Mouse (Mus musculus) kidney, postnatal 0 days (tissue): Measurements from ENCODE around the gene Inpp1. TPM values are rescaled to one million over a fixed set of nuclear protein-coding genes. Genes with fewer than 3 reads are reported as not detected.
"Not testable (repeated sequence)": the region's sequence is repeated elsewhere in the genome, so short reads cannot be mapped to it uniquely, and the experiment has no call there.

Experiments
- ATAC-seq: fragments of 200-750 bp; cut with Nextera tagmentation; replicated peaks from 2 replicates; pipeline ENCODE4 v1.8.0; 2017; ENCODE audit warnings: low read depth, moderate number of reproducible peaks, moderate TSS enrichment, moderate library complexity; ENCODE audit not compliant: low FRiP score
- DNase-seq: peaks from one replicate; pipeline ENCODE4 v3.0.0-alpha.2; 2016; ENCODE audit warnings: low spot score
- H3K27ac ChIP-seq: fragments of 300-500 bp; sonication (generic); 2 replicates; pipeline ENCODE4 v1.5.1; 2014; ENCODE audit warnings: mild to moderate bottlenecking
- H3K27me3 ChIP-seq: fragments of 300-500 bp; sonication (generic); 2 replicates; pipeline ENCODE4 v1.6.1; 2014; ENCODE audit warnings: low read length, mixed read lengths; ENCODE audit not compliant: insufficient read depth
- H3K36me3 ChIP-seq: fragments of 300-500 bp; sonication (generic); 2 replicates; pipeline ENCODE4 v1.6.1; 2014; ENCODE audit warnings: low read length, mixed read lengths; ENCODE audit not compliant: insufficient read depth
- H3K4me1 ChIP-seq: fragments of 300-500 bp; sonication (generic); replicated peaks from 2 replicates; pipeline ENCODE4 v1.6.1; 2014; ENCODE audit warnings: antibody characterized with exemption, low read length, mixed read lengths; ENCODE audit not compliant: insufficient read depth
- H3K4me2 ChIP-seq: fragments of 300-500 bp; sonication (generic); 2 replicates; pipeline ENCODE4 v1.6.1; 2014; ENCODE audit warnings: mild to moderate bottlenecking, low read length, moderate library complexity, mixed read lengths
- H3K4me3 ChIP-seq: fragments of 300-500 bp; sonication (generic); replicated peaks from 2 replicates; pipeline ENCODE4 v1.5.1; 2014; ENCODE audit warnings: low read depth, low read length
- H3K9ac ChIP-seq: fragments of 300-500 bp; sonication (generic); 2 replicates; pipeline ENCODE4 v1.6.1; 2014; ENCODE audit warnings: low read depth, low read length
- H3K9me3 ChIP-seq: fragments of 300-500 bp; sonication (generic); replicated peaks from 2 replicates; pipeline ENCODE4 v1.6.1; 2016; ENCODE audit warnings: low read length, inconsistent platforms, mixed read lengths
- CTCF ChIP-seq: IDR thresholded peaks from 2 replicates; pipeline ENCODE4 v1.5.1; 2016; ENCODE audit warnings: antibody characterized with exemption, low read depth, mild to moderate bottlenecking, moderate library complexity
- WGBS: fragments of 180-500 bp; shearing (Covaris S2); extraction: QIAGEN DNeasy Blood & Tissue Kit; methylation state at CpG from one replicate; pipeline ENCODE4 v1.1.7; 2014; 5-methylcytosine and 5-hydroxymethylcytosine counted together
- polyA plus RNA-seq: library from polyadenylated mRNA; unstranded; fragments of >200 nt; fragmentation: Nextera tagmentation; extraction: Ambion mirVana; gene quantifications from 2 replicates; pipeline ENCODE4 v1.2.1, GENCODE M21; 2015

Inpp1 gene
- 16.3 and 16.9 TPM in 2 replicates for polyA plus RNA-seq

DNA sequence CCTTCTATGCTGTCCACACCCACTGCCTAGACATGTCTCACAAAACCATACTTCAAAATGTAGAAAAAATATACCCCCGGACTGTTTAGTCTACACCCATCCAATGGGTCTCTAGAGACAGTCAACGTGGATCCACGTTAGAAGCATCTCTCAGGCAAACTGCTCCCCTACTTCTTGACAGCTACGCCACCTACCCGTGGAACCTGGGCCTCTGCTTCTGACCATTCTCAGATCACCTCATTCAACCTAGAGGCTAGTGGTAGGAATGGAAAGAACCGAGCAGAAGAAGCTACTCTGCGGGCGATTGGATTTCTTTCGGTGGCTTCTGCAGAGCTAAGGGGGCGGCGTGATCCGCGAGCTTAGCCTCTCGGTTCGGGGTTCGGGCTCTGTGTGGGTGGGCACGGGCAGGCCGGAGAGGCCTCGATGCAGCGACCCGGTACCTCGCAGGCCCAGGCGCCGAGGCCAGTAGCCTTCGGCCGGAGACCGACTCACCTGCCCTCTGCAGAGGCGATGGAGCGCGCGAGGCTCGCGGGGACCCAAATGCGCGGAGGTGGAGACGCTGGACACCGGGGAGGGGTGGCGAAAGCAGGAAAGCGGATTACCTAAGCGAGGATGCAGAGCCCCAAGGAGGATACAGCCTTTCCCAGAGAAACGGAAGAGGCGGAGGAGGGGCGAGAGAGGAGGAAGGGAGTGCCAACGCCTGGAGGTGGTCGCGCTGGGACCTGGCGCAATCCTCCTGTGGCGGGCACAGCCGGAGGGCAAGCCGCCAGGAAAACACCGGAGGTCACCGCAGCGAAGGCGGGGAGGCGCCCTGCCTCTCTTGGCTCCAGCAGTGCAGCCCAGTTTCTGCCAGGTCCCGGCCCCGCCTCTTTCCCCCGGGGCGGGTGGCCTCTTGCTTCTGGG lies at the start of gene Inpp1:
Gene Inpp1 (minus strand): TSS at position 779 of the 903 bp plus-strand sequence.
- peak within 1 kb of the TSS; percentile 74 for H3K9ac ChIP-seq

DNA sequence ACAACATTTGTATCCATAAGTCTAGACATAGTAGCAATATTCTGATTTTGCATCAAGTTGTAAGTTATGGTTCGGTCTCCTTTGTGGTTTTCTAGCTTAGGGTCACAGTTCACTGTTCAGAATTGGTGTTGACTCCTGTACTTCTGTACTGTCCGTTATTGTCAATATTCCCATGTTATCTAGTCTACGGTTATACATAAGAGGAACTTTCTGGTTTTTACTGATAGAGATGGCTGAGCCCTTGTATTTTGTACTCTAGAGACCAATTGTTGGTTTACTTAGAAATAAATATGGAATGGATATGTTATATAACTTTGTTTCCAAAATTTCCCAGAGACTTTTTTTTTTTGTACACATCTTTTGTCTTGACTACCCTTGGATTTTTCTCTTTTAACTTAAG lies 48.5 kb upstream of the Inpp1 start:
- no peak for DNase-seq
- Histone ChIP-seq H3K36me3 (0 out of 2 replicates have a peak, but pooled peaks cover 5% of the 10 kb centered on the region), H3K4me1 (no peaks in the 10 kb centered on the region), H3K27ac (no peak overlapping the region), H3K27me3 (no peaks in the 10 kb centered on the region), H3K9me3 (no peaks in the 10 kb centered on the region), H3K9ac (no peak overlapping the region), H3K4me2 (no peak overlapping the region), H3K4me3 (no peak overlapping the region)
- ATAC-seq: no peak
- WGBS: 92% methylated on average over 3 of the region's 3 CpGs
- no peak for TF ChIP-seq CTCF

More for the DNA sequence above, at the start of gene Inpp1:
- peak; percentile 89 for ATAC-seq
- Histone ChIP-seq H3K4me3 (peak within 1 kb of the TSS; percentile 64), H3K27ac (peak within 1 kb of the TSS; percentile 72), H3K9me3 (no peaks in the 10 kb centered on the region), H3K4me2 (peak within 1 kb of the TSS; percentile 87), H3K36me3 (no peaks in the 10 kb centered on the region), H3K27me3 (no peaks in the 10 kb centered on the region), H3K4me1 (no peaks in the 10 kb centered on the region)
- peak; percentile 75 for DNase-seq
- WGBS: 2% methylated on average over 48 of the region's 59 CpGs
- TF ChIP-seq CTCF: peak; percentile 63

DNA sequence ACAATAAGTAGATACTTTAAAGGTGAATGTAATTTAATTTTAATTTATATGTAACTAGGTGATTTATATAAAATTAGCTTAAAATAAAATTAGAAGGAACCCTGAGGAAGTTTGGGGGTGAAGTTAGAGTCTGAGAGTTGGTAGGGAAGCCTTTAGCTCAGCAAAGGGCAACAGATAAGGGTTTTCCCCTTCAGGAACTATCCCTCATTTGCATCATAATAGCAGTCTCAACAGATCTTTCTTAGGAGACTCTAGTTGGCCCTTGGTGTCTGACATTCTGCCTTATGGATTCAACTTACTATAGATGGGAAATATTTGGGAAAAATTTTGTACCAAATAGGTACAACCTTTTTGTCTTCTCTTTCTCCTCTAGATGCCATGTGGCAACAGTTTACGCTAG lies 46.7 kb upstream of the Inpp1 start:
- DNase-seq (no peak), ATAC-seq (no peak)
- Histone ChIP-seq H3K4me2 (no peak overlapping the region), H3K27ac (no peak overlapping the region), H3K4me1 (no peaks in the 10 kb centered on the region), H3K4me3 (no peak overlapping the region), H3K36me3 (0 out of 2 replicates have a peak, but pooled peaks cover 5% of the 10 kb centered on the region), H3K9me3 (no peaks in the 10 kb centered on the region), H3K9ac (no peak overlapping the region), H3K27me3 (no peaks in the 10 kb centered on the region)
- 100% methylated on average over 1 of the region's 1 CpGs for WGBS
- TF ChIP-seq CTCF: no peak

DNA sequence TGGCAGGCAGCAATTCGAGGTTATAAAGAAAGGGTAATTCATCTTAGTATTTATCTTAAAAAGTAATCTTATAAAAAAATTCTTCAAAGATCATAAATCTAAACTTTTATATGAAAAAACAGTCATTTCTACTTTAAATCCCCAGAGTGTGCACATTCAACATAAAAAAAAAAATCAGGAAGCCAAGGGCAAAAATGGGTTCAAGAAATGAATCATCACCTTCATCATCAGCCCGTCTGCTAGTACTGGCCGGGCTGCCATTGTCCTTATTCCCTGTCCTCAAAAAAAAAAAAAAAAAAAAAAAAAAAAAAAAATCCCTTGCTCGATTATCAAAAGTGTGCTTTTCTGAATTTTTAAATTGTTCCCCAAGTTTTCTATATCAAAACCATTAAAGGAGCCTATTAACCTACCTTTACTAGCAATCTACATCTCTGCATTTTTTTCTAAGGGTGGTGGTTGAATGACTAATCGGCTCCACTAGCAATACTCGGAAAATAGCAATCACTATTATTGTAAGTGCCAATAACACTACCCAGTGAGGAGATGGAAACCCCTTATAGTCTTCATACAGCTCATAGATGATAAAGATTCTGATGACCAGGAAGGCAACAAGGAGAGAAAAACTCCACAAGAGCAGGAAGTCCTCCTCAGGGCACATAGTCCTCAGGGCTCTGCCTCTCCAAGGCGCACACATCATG lies 38.6 kb upstream of the Inpp1 start:
- no peak for TF ChIP-seq CTCF
- Histone ChIP-seq H3K9ac (no peak overlapping the region), H3K4me1 (no peaks in the 10 kb centered on the region), H3K9me3 (no peaks in the 10 kb centered on the region), H3K27me3 (no peaks in the 10 kb centered on the region), H3K36me3 (0 out of 2 replicates have a peak, but pooled peaks cover 4% of the 10 kb centered on the region), H3K27ac (no peak overlapping the region), H3K4me3 (no peak overlapping the region), H3K4me2 (no peak overlapping the region)
- no peak for DNase-seq
- no peak for ATAC-seq
- 83% methylated on average over 7 of the region's 7 CpGs for WGBS

DNA sequence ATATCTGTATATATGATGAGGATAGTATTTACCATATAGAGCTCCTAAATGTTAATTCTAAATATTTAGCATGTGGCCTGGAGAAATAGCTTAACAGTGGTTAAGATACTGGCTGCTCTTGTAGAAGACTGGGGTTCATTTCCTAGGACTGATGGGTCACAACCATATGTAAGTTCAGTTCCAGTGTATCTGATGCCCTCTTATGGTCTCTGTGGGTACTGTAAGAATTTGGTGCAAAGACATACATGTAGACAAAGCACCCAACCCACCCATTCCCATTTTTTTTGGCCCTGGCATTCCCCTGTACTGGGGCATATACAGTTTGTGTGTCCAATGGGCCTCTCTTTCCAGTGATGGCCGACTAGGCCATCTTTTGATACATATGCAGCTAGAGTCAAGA lies 36.5 kb upstream of the Inpp1 start:
- H3K9ac ChIP-seq, ATAC-seq, H3K27me3 ChIP-seq, H3K4me3 ChIP-seq, H3K4me2 ChIP-seq, H3K9me3 ChIP-seq, H3K36me3 ChIP-seq, H3K4me1 ChIP-seq, H3K27ac ChIP-seq: not testable (repeated sequence)
- TF ChIP-seq CTCF: peak; percentile 62
- WGBS: no CpG with 5 or more reads among the region's 1 CpGs
- DNase-seq: peak; percentile 72

DNA sequence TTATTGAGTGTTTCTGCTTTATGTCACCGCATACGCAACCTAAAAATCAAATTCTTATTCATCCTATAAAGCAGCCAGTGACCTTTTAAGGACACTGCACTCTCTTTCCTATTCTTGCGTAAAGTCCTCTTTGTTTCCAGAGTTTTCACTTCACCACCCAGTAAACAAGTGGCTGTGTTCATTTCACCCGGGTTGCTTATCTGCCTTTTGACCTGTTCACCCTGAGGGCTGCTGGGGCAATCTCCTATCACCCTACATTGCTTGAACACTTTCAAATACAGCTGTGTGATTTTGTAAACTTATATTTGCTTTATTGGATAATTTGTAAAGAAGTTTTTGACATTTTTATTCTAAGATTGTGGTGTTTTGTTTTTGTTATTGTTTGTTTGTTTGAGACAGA lies 31.9 kb upstream of the Inpp1 start:
- DNase-seq (no peak), ATAC-seq (no peak)
- no peaks in the 10 kb centered on the region for H3K4me1 ChIP-seq
- H3K9ac ChIP-seq: no peak overlapping the region
- no peak overlapping the region for H3K4me3 ChIP-seq
- no peak overlapping the region for H3K4me2 ChIP-seq
- no peak overlapping the region for H3K27ac ChIP-seq
- WGBS: 77% methylated on average over 4 of the region's 4 CpGs
- H3K36me3 ChIP-seq: no peaks in the 10 kb centered on the region
- TF ChIP-seq CTCF: no peak
- H3K27me3 ChIP-seq: no peaks in the 10 kb centered on the region
- no peaks in the 10 kb centered on the region for H3K9me3 ChIP-seq
